Comparison of ENCODE assay signal across 23 mouse cellular contexts in genomic region chr6:35229415-35229814, GRCm38 (mm10). TPM values are rescaled to one million over a fixed set of nuclear protein-coding genes. Genes with fewer than 3 reads are reported as not detected.
DNase-seq lines count a peak whose midpoint lies in the region; ATAC-seq and TF ChIP-seq lines count a peak whose summit lies in the region.
"Had no signal": no experiment of that assay in that cellular context is flagged by ENCODE, and none has a peak within 500 bp of the region (broad histone marks: within the 10 kb centered on the region; RNA-seq: fewer than 3 reads in every experiment).

No protein-coding gene starts in this region.

- in situ Hi-C loops in Patski (cut with MboI; ENCODE audit: low pct_unique_long_range_greater_than_20kb) = no loop called here

- no peak overlapping the region for H3K4me3 ChIP-seq in gastrocnemius, adult 2 months
- no peak overlapping the region for H3K4me3 ChIP-seq in left cerebral cortex, adult 2 months
- H3K4me3 ChIP-seq: embryonic facial prominence, embryonic 10.5 days; heart, embryonic 10.5 days; myocyte; stomach, embryonic 15.5 days had no signal

- no peak for ATAC-seq in Patski
- ATAC-seq: forebrain, embryonic 16.5 days had no signal

- H3K27ac ChIP-seq in gastrocnemius, adult 2 months = no peak overlapping the region
- no peak overlapping the region for H3K27ac ChIP-seq in left cerebral cortex, adult 2 months
- H3K27ac ChIP-seq: embryonic facial prominence, embryonic 10.5 days; heart, embryonic 10.5 days; stomach, embryonic 15.5 days had no signal

- CTCF ChIA-PET in Patski (lab: Charles Lee) = interaction anchor here (1.0 to 1.3 kb wide), 2 partner anchors 14 to 35 kb away, joined by 3 read pairs; no protein-coding TSS in a partner anchor

- no peaks in the 10 kb centered on the region for H3K27me3 ChIP-seq in Patski
- H3K27me3 ChIP-seq: CH12.LX; stomach, embryonic 15.5 days had no signal

- DNase-seq in gastrocnemius, adult 2 months = no peak
- DNase-seq in gastrocnemius, adult 8-10 months (ENCODE audit: low spot score in 2 of 2) = no peak
- no peak for DNase-seq in left cerebral cortex, adult 2 months (ENCODE audit: extremely low spot score in 1 of 2, low spot score in 2 of 2)
- no peak for DNase-seq in left cerebral cortex, postnatal 14 days (ENCODE audit: low spot score in 2 of 2)
- DNase-seq in 3T3-L1 (ENCODE audit: low read depth, low spot score) (peak; percentile 49), Patski (ENCODE audit: low read depth, low spot score) (no peak)
- no peak for DNase-seq in adrenal gland, adult 18-20 months (ENCODE audit: low spot score in 2 of 2)
- DNase-seq in layer of hippocampus, adult 9-11 months = no peak
- DNase-seq: adrenal gland, postnatal 25 days; B cell, adult 2 months; cerebellum, adult 9-10 months; kidney, adult 2 months; kidney, postnatal 14 days; lung, postnatal 36 days; midbrain, embryonic 14.5 days; thymus, adult 18-20 months; thymus, postnatal 36 days had no signal

- intact Hi-C loops in gastrocnemius, adult 2 months (cut with DNase I) = no loop called here
- intact Hi-C loops in left cerebral cortex, adult 2 months (cut with DNase I) = loop anchor here (5.0 kb wide), 1 partner anchor 37 kb away; no protein-coding TSS in a partner anchor
- intact Hi-C loops in left cerebral cortex, postnatal 14 days (cut with DNase I) = no loop called here

- peak; percentile 15; the same call in 1 of the 2 replicates for TF ChIP-seq CTCF in gastrocnemius, adult 2 months (IDR thresholded peaks at IDR 0.05)
- TF ChIP-seq CTCF in left cerebral cortex, adult 2 months (IDR thresholded peaks at IDR 0.05) = peak; percentile 57
- TF ChIP-seq CTCF in Patski (IDR thresholded peaks at IDR 0.05) = peak; percentile 30

- POLR2A ChIA-PET in Patski (lab: Charles Lee) = no interaction called here

RNA-seq across cellular contexts. Expression of gene Nup205, which starts 52.2 kb away (rescaled TPM):
- 10 to 100 TPM in 1 of 2 experiments, 1 to 10 TPM in 1; 9.3 to 12.5 TPM for total RNA-seq in gastrocnemius, adult 2 months (2021)
- 10 to 100 TPM in 2 of 4 experiments, 1 to 10 TPM in 2; 9.8 to 11.8 (median 10.1) TPM for total RNA-seq in gastrocnemius, adult 8-10 months (2022)
- 10 to 100 TPM; 24.6 to 27.1 TPM for total RNA-seq in left cerebral cortex, adult 2 months (2021)
- total RNA-seq in left cerebral cortex, postnatal 14 days (2021) = 10 to 100 TPM; 25.1 to 27.7 TPM
- polyA plus RNA-seq in Patski (2021) = 43.6 TPM
- total RNA-seq in adrenal gland, adult 18-20 months (2021) = 10 to 100 TPM; 30.0 to 34.2 TPM
